Mouse (Mus musculus): ENCODE results near the gene Pdss2. TPM values are rescaled to one million over a fixed set of nuclear protein-coding genes. Genes with fewer than 3 reads are reported as not detected.

Pdss2 gene
- polyA plus RNA-seq, 1 experiment: 12.7 TPM

DNA sequence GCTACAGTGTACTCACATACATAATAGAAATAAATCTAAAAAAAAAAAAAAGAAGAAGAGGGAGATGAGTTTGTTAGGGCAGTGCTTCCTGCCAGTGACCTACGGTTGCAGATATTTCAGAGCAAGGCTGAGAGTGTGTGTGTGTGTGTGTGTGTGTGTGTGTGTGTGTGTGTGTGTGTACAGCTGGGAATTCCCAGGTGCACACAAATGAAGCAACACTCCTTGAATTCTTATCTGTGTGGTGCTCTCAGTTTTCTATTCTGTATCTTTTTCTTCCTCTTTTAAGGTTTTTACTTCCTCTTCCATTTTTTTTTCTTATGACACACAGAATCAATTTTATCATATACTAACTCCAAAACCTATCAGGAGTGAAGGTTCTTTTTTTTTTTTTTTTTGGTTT, 283.0 kb downstream of the Pdss2 start:
- no peak for DNase-seq (ENCODE audit: low read depth, low spot score)
- 36% methylated on average over 1 of the region's 1 CpGs for WGBS

DNA sequence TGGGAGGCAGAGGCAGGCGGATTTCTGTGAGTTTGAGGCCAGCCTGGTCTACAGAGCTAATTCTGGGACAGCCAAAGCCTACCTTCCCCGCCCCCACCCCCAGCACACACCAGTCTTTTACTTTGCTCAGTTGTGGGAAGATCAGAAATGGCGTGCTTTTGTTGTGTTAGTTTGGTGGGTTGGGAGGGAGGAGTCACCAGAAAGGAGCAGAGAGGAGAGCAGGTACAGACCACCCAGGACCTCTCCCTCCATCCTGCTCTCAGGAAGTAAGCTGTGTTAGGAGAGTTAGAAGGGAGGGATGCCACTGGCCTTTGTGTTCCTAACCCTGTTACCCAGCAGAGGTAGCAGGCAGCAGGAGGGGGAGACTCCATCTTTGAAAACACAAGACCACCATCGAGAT, 285.8 kb downstream of the Pdss2 start:
- 72% methylated on average over 4 of the region's 4 CpGs for WGBS
- no peak for DNase-seq (ENCODE audit: low read depth, low spot score)

DNA sequence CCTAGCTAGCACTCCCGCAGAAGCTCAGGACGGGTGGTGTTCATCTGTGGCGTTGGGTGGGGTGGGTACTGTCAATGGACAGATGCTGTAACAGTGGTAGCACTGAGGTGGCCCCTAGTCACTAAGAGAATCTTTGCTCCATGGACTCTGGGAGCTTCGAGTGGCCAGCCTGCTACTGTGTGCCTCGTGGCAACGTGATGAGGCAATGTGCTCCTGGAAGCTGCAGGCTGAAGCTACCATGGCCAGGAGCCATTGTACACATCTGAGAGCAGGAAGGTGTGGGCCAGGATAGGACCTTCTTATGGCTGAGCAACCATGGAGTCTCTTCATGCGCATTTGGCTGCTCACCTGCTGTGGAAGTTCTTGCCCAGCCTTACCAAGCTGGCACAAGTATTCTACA, 287.9 kb downstream of the Pdss2 start:
- WGBS: 90% methylated on average over 7 of the region's 7 CpGs
- DNase-seq (ENCODE audit: low read depth, low spot score): no peak

DNA sequence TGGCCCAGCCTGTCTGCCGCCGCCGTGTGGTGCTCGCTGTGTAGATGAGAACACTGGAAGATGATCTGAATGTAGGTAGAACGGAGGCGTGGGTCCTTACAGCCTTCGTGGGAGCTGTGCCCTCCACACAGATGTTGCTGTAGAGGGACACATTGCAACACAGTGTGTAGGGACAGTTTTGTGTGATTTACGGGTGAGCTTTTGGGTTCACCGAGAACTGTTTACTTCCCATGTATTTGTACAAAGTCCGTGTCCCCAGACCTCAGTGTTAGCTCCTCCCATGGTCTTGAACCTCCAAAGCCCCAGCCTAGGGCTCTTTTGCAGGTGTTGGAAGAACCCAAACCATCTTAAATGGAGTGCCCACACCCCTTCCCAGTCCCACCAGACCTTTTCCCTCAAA, 291.7 kb downstream of the Pdss2 start:
- no peak for DNase-seq (ENCODE audit: low read depth, low spot score)
- 82% methylated on average over 10 of the region's 10 CpGs for WGBS

Other genes with a start within 250 kb of the Pdss2 start
- 0.52 and 0.57 TPM in 2 replicates for gene Sobp, start 47.0 kb upstream of the Pdss2 start, polyA plus RNA-seq (2012; rRNA removed)
- gene 9030612E09Rik, start 46.8 kb upstream of the Pdss2 start, polyA plus RNA-seq (2012; rRNA removed): 0.19 and 0.29 TPM in 2 replicates

All from large intestine, adult 2 months (tissue).